Mouse (Mus musculus) kidney, postnatal 10 days (tissue): Measurements from ENCODE around the gene Rfk.

ENCODE experiments used
- DNase-seq: peaks from one replicate; pipeline ENCODE4 v3.0.0; 2021; ENCODE audit warnings: mixed read lengths

The Rfk gene

DNA sequence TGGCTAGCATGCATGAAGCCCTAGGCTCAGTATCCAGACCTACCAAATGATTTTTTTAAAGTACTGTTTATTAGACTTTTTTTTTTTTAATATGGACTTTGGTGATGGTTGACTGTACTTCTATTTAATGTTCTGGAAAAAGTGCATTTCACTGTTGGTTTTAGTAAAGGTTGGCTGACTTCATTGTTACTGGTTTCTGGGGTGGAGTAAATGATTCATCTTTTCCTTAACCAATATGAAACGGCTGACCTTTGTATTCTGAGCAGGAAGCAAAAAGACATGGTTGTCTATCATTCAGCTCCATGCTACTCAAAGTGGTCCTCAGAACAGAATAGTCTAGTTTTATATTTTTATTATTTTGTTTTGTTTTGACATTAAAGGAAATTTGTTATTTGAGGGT, 8.4 kb upstream of the Rfk start:
- no peak for DNase-seq

DNA sequence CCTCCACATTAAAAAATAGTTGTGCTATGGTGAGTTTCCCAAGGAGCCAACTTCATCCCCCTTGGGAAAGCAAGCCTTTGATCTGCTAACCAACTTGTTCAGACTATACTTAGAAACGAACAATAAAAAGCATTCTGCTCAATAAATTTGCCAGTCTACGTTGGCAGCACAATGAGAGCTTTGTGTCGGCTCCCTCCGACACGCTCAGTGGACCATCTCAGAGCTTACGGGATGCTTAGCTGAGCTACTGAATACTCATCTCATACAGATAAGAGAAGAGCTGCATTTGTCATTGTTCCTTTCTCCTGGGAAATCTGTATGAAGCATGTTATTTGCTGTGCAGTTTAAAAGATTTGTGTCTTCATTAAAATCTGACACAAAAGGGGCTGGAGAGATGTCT, 7.4 kb upstream of the Rfk start:
- DNase-seq: no peak

DNA sequence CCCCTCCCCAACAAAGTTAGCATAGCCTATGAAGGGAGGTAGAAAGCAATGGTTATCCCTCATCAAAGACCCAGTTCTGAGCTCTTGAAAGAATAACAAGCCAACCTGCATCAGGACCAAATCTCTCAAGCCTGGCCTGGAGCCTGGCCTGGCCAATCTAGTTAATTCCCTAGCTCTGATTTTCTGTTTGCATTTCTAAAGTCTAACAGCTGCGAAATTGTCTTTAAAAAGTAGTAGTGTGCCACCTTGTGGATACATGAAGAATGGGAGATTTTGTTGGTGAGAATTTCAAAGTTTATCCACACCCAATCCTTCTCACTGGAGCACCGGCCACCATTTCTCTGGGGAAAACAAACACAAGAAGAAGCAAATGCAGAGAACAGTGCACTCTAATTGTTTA, 5.4 kb upstream of the Rfk start:
- no peak for DNase-seq

DNA sequence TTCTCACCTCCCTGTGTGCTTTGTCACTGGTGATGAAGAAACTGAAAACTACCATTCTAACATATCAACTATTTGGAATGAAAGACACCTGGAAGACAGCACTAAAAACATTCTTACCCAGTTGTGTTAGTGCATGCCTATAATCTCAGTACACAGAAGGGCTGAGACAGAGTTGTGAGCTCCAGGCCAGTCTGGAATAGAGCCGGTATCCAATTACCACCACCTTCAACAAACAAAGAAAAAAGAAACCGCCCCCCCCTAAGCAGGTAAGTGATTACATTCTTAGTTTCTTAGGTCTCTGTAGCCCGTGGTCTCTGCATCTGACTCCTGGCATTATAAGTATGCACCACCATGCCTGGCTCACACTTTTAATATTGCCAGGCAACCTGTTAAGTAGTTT, 977 bp upstream of the Rfk start:
- DNase-seq: no peak

DNA sequence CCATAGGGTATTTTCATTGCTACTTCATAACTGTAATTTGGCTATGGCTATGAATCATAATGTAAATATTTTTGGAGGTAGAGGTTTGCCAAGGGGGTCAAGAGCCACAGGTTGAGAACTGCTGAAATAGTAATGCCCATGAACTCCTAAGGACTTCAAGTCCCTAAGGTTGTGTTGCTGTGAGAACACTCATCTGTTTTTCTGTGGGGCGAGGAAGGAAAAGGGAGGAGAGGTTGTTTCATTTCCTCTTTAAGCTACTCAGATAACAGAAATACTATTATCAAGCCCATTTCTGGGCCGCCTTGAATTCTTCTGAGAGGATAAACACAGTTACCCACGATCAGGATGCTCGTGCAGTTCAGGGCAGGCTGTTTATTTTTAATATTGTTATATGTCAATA, 3.0 kb downstream of the Rfk start:
- DNase-seq: no peak

DNA sequence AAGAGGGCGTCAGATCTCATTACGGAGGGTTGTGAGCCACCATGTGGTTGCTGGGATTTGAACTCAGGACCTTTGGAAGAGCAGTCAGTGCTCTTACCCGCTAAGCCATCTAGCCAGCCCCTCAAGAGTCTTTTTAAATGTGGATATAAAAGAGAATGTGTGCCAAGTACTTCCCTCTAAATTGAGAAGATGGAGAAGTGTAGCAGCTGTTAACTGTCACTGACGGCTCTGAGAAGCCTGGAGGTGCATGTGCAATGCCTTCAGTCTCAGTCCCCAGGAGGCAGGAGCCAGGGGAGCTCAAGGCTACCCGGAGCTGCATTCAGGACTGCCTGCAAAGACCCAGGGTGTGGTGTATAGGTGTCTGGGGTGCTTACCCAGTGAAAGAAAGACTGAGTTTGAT, 4.1 kb downstream of the Rfk start:
- DNase-seq: no peak

DNA sequence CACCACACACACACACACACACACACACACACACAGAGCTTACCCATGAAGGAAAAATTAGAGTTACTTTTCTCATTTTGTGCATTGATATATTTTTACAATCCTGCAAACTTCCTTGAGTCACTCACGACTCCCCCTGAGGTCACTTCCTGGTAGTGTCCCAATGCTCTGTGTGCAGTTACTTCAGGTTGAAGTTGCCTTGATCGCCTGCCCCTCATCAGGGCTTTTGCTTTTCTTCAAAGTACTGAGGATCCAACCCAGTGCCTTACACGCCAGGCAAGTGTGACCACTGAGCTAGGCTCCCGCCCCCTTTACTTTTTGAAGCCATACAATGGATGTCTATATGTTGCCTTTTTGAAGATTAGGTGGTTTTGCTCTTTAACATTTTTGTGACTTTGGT, 6.1 kb downstream of the Rfk start:
- no peak for DNase-seq

DNA sequence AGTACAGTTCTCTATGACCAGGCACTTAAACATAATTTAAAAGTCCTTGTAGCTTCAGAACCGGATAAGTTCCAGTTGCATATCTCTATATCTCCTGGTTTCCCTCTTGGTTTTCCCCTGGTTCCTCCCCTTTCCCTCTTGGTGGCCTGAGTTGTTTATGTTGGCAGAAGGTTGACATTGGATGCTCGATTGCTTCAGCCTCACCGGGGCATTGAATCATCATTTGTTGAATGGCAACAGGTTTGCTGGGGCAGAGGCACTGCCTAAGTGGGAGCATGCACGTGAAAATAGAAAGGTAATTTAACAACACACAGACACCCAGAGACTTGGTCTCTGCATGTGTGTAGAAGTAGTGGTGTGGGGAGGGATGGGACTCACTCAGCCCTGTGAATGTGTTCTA, 6.7 kb downstream of the Rfk start:
- DNase-seq: no peak

DNA sequence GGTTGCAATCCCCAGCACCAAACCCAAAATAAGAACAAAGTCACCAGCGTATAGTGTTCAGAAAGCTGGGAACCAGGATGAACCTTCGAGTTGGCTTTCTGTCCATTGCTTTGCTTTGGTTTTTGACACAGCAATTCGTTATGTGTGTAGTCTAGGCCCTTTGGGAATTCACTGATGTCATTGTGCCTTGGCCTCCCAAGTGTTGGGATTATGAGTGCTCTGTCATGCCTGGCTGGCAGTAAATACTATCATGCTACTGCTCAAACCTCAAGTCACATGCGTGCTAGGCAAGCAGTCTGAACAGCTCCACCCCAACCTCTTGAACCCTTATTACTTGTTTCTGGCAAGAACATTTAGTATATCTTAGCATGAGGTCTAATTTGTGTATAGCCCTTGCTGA, 9.3 kb downstream of the Rfk start:
- DNase-seq: no peak

DNA sequence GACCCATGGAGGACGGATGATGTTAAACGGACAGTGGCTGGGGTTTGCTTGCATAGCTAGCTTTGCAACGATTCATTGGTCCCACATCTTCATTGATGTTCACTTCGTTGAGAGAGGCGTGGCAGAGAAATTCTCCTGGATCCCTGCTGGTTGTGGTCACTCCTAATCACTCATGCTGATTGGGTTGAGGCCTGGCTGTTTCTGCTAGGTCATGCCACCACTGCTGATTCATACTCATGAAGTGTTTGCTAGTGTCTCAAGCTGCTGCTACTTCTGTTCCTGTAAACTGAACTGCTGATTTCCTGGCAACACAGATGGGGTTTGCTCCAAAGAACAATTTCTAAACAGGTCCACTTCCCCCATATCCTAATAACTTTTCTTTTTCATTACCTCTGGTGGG, 13.0 kb downstream of the Rfk start:
- no peak for DNase-seq

DNA sequence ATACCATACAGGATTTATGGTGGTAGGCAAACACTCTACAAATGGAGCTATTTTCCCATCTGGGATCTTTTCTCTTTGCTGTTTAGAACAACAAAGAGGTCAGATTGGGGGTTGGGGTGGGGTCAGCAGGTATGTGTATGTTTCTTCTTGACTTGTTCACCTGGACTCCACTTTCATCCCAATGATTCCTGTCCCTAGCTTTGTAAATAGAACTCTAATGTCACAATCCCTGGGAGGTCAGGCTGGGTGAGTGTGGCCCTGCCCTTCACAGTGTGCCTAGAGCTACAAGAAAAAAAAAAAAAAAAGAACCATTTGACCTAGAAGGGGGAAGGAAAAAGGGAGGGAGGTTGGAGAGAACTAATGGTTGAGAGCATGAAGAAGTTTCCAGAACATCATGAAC, 14.7 kb downstream of the Rfk start:
- no peak for DNase-seq

DNA sequence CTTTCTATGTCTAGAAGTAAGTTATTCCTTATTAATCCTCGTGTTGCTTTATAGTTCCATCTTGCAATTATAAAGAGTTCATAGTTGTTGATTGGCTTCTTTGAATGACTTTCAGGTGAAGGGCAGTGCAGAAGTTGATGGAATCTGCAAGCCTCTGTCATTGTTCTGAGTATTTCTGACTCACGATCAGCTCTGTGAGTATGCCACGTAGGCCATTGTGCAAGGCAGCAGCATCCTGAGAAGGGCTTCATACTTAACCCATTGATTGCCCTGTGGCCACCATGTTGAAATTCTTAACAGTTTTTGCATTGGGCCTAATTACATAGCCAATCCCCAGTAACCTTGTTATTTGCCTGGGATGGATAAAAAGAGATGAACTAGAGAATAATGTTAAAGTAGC, 15.5 kb downstream of the Rfk start:
- no peak for DNase-seq

DNA sequence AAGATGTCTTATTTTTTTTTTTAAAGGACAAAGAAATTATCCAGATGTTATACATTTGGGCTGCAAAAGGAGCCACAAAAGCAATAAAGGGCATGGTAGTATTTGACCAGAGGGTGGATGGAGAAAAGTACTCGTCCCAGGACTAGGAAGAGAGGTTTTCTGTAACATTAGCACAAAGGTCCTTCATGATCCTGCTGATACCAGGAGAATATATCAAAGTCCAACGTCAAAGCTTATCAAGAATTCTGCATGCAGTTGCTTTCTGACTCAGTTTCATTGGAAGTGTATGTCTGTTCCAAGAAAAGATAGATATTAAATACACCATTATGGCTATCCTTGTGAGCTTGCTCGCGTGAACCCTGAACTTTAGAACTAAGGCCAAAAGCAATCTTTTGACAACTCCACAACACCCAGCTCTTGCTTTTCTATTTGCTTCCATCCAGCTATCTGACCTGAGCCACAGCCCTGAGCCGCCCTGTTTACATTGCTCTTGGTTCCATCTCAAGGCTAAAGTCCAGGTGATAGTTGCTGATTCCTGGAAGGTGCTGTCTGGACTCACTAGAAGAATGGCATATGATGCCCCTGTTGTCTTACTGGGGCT, 16.7 kb downstream of the Rfk start:
- no peak for DNase-seq

DNA sequence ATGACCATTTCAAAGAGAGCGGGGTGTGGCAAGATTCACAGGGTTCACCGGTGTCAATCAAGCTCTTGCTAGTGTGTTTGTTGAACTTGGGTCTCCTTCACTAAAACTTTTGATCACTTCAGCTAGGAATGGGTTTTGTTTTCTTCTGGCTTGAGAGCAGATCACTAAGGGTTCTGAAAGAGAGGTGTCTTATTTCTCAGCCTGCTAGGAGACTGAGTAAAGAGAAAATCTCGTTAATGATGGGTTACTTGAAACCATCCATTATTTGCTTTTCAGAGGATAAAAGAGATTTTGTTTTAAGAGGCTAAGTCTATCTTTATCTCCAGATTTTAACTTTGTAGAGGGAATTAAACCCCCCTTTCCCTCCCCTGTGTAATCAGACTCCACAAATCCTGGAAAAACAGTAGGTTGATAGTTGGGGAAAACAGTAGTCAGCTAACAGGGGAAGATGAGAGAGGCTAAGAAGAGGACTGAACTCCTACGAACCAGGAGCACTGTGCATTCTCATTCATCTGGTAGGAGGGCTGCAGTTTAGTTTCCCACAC, 19.1 kb downstream of the Rfk start:
- no peak for DNase-seq

DNA sequence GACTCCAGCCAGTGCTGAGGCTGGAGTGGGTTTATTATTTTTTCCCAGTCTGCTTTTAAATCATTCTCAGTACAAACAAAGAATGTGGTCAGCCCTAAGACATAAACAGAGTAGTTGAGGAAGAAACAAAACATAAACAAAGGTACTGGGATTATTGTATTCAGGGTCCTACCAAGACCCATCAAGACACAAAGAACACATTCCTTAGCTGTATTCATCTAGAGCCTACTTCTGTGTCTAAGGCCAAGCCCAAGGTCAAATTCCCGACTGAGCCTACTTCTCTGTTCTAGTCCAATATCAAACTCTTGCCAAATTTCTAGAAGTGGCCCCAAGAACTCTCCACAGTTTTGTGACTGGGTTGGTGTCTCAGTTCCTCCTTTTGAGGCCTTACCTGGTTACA, 24.0 kb downstream of the Rfk start:
- no peak for DNase-seq

DNA sequence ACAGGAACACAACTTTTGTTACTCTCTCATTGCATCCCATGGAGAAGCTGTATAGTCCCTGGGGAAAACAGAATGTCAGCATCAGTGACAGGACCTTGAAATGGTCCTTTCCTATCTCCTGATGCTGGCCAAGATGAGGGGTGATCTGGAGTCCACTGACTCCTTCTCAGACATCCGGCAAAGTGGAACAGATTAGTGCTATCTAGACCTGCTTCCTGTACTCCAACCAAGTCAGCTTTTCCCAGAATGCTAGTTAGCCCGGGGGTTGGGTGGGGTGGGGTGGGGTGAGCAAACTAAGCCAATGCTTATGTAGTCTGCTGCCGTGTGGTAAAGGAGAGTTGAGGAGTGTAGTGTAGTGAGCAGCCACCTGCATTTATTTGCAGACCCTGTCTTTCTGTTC, 29.5 kb downstream of the Rfk start:
- no peak for DNase-seq

DNA sequence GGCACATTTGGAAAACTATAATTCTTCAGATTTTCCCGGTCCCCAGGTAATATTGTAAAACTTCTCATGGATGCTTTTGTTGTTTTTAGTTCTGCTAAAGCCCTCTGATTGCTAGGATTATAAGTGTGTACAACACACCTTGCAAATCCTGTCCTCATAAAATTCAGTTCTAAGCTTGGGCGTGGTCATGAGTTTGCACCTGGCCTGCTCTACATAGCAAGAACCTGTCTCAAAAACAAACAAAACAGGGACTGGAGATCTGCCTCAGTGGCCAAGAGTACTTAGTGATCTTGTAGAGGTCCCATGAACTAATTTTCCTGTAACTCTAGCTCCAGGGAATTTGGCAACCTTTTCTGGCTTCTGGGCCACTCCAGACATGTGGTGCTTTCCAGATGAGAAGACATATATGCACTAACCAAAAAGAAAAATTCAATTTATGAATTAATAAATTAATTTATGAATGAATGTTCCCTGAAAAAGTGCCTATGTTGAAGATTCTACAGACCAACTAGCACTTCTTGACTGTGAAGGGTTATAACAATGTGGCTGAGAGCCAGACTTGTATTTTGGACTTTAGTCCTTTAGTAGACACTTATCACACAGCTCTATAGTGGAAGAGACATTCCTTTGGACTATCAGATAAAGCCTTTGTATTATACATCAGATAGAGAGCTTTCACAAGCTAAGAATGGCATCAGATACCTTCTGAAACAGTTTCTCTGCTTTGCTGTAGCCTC, 34.1 kb downstream of the Rfk start:
- no peak for DNase-seq

DNA sequence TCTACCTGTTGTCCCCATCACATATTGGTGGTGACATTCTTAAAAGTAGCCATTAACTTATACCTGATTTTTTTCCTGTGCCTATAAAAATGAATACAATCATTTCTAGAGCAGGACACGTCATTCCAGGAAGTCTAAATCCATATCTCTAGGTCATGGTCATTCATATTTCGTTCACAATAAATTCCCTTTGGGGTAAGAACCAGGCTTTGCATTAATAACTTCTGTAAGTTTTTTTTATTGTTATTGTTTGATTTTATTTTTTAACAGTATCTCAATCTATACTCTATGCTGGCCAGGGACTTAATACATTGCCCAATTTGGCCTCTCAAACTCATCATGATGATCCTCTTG, 34.7 kb downstream of the Rfk start:
- DNase-seq: no peak

DNA sequence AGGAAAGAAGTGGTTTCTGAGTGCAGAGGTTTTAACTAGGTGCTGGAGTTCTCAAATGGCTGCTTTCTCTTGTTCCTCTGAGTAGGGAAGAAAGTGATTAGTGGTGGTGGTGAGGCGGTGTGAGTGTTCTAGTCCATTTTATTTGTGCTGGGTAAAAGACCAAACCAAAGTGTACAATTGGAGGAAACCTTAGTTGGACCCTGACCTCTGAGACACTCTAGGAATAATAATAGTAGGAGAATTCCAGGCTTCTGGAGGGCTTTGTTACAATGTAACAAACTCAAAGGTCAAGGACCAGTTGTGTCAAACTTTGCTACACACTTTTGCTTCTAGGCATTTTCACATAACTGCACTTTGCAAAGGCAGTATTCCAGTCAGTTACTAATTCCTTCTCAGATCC, 42.8 kb downstream of the Rfk start:
- no peak for DNase-seq

DNA sequence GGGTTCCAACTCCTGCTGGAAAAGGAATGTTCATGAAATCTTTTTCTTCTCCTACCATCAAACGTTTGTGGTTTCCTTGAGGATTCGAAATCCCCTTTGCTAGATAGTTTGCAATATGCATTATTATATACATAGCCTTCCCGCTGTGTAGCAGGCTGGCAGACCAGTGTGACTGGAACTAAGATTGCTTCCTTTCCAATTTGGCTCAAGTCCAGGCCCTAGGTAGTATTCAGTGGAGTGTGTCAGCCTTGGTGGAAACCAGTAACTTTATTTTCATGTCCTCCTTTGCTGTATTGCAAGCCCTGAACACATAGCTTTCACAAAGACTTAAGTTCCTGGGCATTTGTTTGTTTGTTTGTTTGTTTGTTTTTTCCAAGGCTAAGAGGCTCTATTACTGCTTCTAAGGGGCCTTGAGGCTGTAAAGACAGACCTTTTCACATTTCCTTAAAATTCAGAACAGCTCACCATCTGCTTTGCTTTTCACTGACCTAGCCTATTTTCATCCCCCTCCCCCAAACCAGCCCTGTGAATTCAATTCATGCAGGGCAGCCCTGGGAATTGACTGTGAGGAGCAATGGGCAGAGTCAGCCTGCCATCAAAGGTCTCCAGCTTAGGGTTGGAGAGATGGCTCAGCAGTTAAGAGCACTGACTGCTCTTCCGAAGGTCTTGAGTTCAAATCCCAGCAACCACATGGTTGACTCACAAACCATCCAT, 45.8 kb downstream of the Rfk start:
- DNase-seq: peak; percentile 34

DNA sequence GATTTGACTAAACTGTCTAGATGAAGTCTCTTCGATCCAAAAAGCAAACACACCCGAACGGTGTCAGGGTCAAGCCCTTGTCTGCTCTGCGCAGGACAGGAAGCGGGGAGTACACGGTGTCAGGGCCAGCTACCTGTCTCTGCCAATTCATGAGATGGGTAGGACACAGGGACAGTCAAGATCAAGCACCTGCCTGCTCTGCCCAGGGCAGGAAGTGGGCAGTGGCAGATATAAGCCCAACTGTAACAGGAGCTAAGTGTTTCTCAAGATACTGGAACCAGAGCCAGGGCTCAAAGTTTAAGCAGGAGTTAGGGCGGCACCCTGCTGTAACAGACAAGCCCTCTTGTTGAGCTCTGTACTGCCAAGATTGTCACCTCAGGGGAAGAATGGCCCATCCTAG, 49.7 kb downstream of the Rfk start:
- DNase-seq: no peak
